11 mouse cellular contexts compared by ENCODE assay signal in the genomic region with DNA sequence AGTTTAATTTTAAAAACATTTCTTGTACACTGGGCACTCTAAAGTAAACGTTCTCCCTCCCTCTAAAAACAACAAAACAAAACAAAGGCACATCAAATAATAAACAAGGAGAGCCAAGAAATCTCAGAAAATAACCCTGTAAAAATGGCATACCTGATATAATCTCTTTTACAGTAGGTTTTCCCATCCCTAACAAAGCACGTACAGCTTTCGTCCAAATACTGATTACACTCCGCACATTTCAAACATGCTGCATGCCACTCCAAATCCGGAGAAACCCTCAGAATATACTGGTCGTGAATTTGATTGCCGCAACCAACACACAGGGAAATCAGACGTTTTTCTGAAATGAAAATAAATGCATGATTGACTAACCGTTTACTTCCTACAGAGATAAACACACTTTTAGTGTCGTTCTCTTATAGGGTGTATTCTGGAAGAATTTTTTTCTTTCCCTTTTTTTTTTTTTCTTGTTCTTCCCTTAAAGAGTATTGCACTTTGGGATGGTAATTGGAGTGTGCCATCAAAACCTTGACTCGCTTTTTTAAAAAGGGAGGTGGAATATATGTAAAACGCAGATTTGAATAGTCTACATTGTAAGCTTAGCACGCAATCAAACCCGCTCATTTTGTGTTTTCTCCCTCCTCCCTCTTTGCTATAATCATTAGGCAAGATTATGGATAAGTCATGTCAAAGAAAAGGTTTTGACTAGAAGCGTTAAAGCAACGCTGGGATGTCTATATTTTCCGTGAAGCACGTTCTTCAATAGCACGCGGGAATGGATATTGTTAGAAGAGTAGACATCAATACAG. TPM values are rescaled to one million over a fixed set of nuclear protein-coding genes. Genes with fewer than 3 reads are reported as not detected.
DNase-seq lines count a peak whose midpoint lies in the region; ATAC-seq lines count a peak whose summit lies in the region.
"Had no signal": no experiment of that assay in that cellular context is flagged by ENCODE, and none has a peak within 500 bp of the region (broad histone marks: within the 10 kb centered on the region; RNA-seq: fewer than 3 reads in every experiment).

No protein-coding gene starts in this region.

- peak overlapping the region; percentile 58 for H3K4me3 ChIP-seq in heart, embryonic 15.5 days
- peak overlapping the region; percentile 58 for H3K4me3 ChIP-seq in embryonic facial prominence, embryonic 14.5 days (ENCODE audit: low read depth, low read length)
- peak overlapping the region; percentile 51 for H3K4me3 ChIP-seq in intestine, embryonic 14.5 days (ENCODE audit: low read depth, low read length)
- peak overlapping the region; percentile 51 for H3K4me3 ChIP-seq in neural tube, embryonic 13.5 days

- H3K36me3 ChIP-seq in heart, embryonic 15.5 days, result no peaks in the 10 kb centered on the region
- no peaks in the 10 kb centered on the region for H3K36me3 ChIP-seq in embryonic facial prominence, embryonic 14.5 days (ENCODE audit: control insufficient read depth, insufficient read depth, low read length)
- no peaks in the 10 kb centered on the region for H3K36me3 ChIP-seq in intestine, embryonic 14.5 days (ENCODE audit: control insufficient read depth, insufficient read depth, low read length)
- no peaks in the 10 kb centered on the region for H3K36me3 ChIP-seq in neural tube, embryonic 13.5 days

- no peak overlapping the region for H3K27ac ChIP-seq in heart, embryonic 15.5 days
- H3K27ac ChIP-seq in embryonic facial prominence, embryonic 14.5 days (replicated peaks; ENCODE audit: low read depth, low read length), result no peak overlapping the region
- H3K27ac ChIP-seq in intestine, embryonic 14.5 days (ENCODE audit: low read depth), result no peak overlapping the region
- H3K27ac ChIP-seq in neural tube, embryonic 13.5 days (replicated peaks), result peak overlapping the region; percentile 69
- H3K27ac ChIP-seq: kidney, postnatal 0 days had no signal

- DNase-seq in heart, adult 8-10 months (ENCODE audit: low spot score), result no peak
- no peak for DNase-seq in embryonic facial prominence, embryonic 14.5 days (ENCODE audit: low spot score)
- DNase-seq in intestine, embryonic 14.5 days (ENCODE audit: low spot score), result no peak
- no peak for DNase-seq in left cerebral cortex, postnatal 36 days (ENCODE audit: low spot score in 2 of 2)
- no peak for DNase-seq in kidney, adult 8-10 months
- no peak for DNase-seq in thymus, postnatal 10 days (ENCODE audit: low spot score in 2 of 2)

- peak overlapping the region; percentile 90 for H3K4me2 ChIP-seq in heart, embryonic 15.5 days
- peak overlapping the region; percentile 99 for H3K4me2 ChIP-seq in embryonic facial prominence, embryonic 14.5 days (ENCODE audit: low read depth, low read length)
- H3K4me2 ChIP-seq in intestine, embryonic 14.5 days (ENCODE audit: low read length), result peak overlapping the region; percentile 82; the same call in 1 of the 2 replicates
- no peak overlapping the region for H3K4me2 ChIP-seq in neural tube, embryonic 13.5 days

- H3K27me3 ChIP-seq in heart, embryonic 15.5 days, result peaks cover 90% of the 10 kb centered on the region
- peaks cover 90% of the 10 kb centered on the region for H3K27me3 ChIP-seq in embryonic facial prominence, embryonic 14.5 days (replicated peaks; ENCODE audit: control insufficient read depth, insufficient read depth, low read length)
- peaks cover 94% of the 10 kb centered on the region for H3K27me3 ChIP-seq in intestine, embryonic 14.5 days (replicated peaks; ENCODE audit: control insufficient read depth, insufficient read depth, low read length)
- peaks cover 96% of the 10 kb centered on the region for H3K27me3 ChIP-seq in neural tube, embryonic 13.5 days

- intact Hi-C loops in left cerebral cortex, postnatal 36 days (cut with DNase I), result loop anchor here (5.0 kb wide), 1 partner anchor 399 kb away; no protein-coding TSS in a partner anchor

- H3K4me1 ChIP-seq in heart, embryonic 15.5 days (replicated peaks), result peaks cover 14% of the 10 kb centered on the region
- H3K4me1 ChIP-seq in embryonic facial prominence, embryonic 14.5 days (ENCODE audit: control insufficient read depth, insufficient read depth, low read length), result no peaks in the 10 kb centered on the region
- 0 out of 2 replicates have a peak, but pooled peaks cover 2% of the 10 kb centered on the region for H3K4me1 ChIP-seq in intestine, embryonic 14.5 days (replicated peaks; ENCODE audit: control insufficient read depth, insufficient read depth, low read length)
- peaks cover 14% of the 10 kb centered on the region for H3K4me1 ChIP-seq in neural tube, embryonic 13.5 days (replicated peaks)

- WGBS in heart, embryonic 15.5 days, result 2% methylated on average over 20 of the region's 20 CpGs
- WGBS in embryonic facial prominence, embryonic 14.5 days, result 1% methylated on average over 20 of the region's 20 CpGs
- WGBS in intestine, embryonic 14.5 days, result 2% methylated on average over 20 of the region's 20 CpGs
- 1% methylated on average over 20 of the region's 20 CpGs for WGBS in neural tube, embryonic 13.5 days

- no peak for ATAC-seq in heart, embryonic 15.5 days (replicated peaks; ENCODE audit: insufficient number of reproducible peaks, insufficient read depth, low FRiP score, low read depth)
- ATAC-seq in embryonic facial prominence, embryonic 14.5 days (ENCODE audit: low read depth), result no peak
- no peak for ATAC-seq in intestine, embryonic 14.5 days (replicated peaks; ENCODE audit: low FRiP score, low TSS enrichment, low read depth)
- ATAC-seq in neural tube, embryonic 13.5 days (ENCODE audit: low read depth), result no peak

- H3K9ac ChIP-seq in heart, embryonic 15.5 days, result no peak overlapping the region
- peak overlapping the region; percentile 38 for H3K9ac ChIP-seq in embryonic facial prominence, embryonic 14.5 days (ENCODE audit: low read depth, low read length)
- H3K9ac ChIP-seq in intestine, embryonic 14.5 days (ENCODE audit: low read length), result peak overlapping the region; percentile 47
- peak overlapping the region; percentile 68 for H3K9ac ChIP-seq in neural tube, embryonic 13.5 days

- H3K9me3 ChIP-seq in heart, embryonic 15.5 days (replicated peaks), result no peaks in the 10 kb centered on the region
- H3K9me3 ChIP-seq in embryonic facial prominence, embryonic 14.5 days (ENCODE audit: control insufficient read depth, low read length), result no peaks in the 10 kb centered on the region
- H3K9me3 ChIP-seq in intestine, embryonic 14.5 days (ENCODE audit: control insufficient read depth, low read length), result no peaks in the 10 kb centered on the region
- no peaks in the 10 kb centered on the region for H3K9me3 ChIP-seq in neural tube, embryonic 13.5 days

RNA-seq across cellular contexts. Expression of a gene that starts 1.2 kb away (rescaled TPM):
- 2.1 and 8.5 TPM in 2 replicates for polyA plus RNA-seq in heart, embryonic 15.5 days (2015; fragmentation: Nextera tagmentation; extraction: Ambion mirVana)
- under 1 TPM in 1 of 4 experiments, not detected in 3; 0.16 TPM for total RNA-seq in heart, adult 8-10 months (2022)
- 24.0 and 25.9 TPM in 2 replicates for polyA plus RNA-seq in embryonic facial prominence, embryonic 14.5 days (2014; fragmentation: Nextera tagmentation; extraction: Ambion mirVana)
- polyA plus RNA-seq in intestine, embryonic 14.5 days (2014; fragmentation: Nextera tagmentation; extraction: Ambion mirVana), result 2.7 and 4.6 TPM in 2 replicates
- 133 and 169 TPM in 2 replicates for polyA plus RNA-seq in neural tube, embryonic 13.5 days (2015; fragmentation: Nextera tagmentation; extraction: Ambion mirVana)
- total RNA-seq in left cerebral cortex, postnatal 36 days (2021), result 1 to 10 TPM in 1 of 2 experiments, under 1 TPM in 1; 0.81 to 2.7 TPM
- total RNA-seq: liver, adult 2 months; neutrophil, adult 5-6 weeks had no signal
- polyA plus RNA-seq: liver, adult 2 months had no signal
